In genomic region chr3:69208441-69209309, GRCm38 (mm10) we compare ENCODE assay signal across 7 mouse cellular contexts. TPM values are rescaled to one million over a fixed set of nuclear protein-coding genes. Genes with fewer than 3 reads are reported as not detected.
DNase-seq lines count a peak whose midpoint lies in the region; ATAC-seq lines count a peak whose summit lies in the region.

No protein-coding gene starts in this region.

- H3K27me3 ChIP-seq in kidney, embryonic 15.5 days = no peaks in the 10 kb centered on the region
- H3K27me3 ChIP-seq in neural tube, embryonic 14.5 days (ENCODE audit: control insufficient read depth, insufficient read depth, low read length) = no peaks in the 10 kb centered on the region

- no peak for ATAC-seq in kidney, embryonic 15.5 days (replicated peaks; ENCODE audit: low FRiP score)
- ATAC-seq in neural tube, embryonic 14.5 days (ENCODE audit: low read depth) = peak; percentile 66; the same call in 1 of the 2 replicates

- H3K36me3 ChIP-seq in kidney, embryonic 15.5 days = no peaks in the 10 kb centered on the region
- no peaks in the 10 kb centered on the region for H3K36me3 ChIP-seq in neural tube, embryonic 14.5 days (ENCODE audit: control insufficient read depth, insufficient read depth, low read length)

- H3K27ac ChIP-seq in kidney, embryonic 15.5 days = no peak overlapping the region
- no peak overlapping the region for H3K27ac ChIP-seq in neural tube, embryonic 14.5 days (ENCODE audit: low read depth, low read length)

- H3K4me3 ChIP-seq in kidney, embryonic 15.5 days (replicated peaks) = no peak overlapping the region
- H3K4me3 ChIP-seq in neural tube, embryonic 14.5 days (ENCODE audit: low read depth, low read length) = no peak overlapping the region

- H3K4me1 ChIP-seq in kidney, embryonic 15.5 days = peaks cover 8% of the 10 kb centered on the region
- H3K4me1 ChIP-seq in neural tube, embryonic 14.5 days (ENCODE audit: control insufficient read depth, insufficient read depth, low read length) = no peaks in the 10 kb centered on the region

- 61% methylated on average over 12 of the region's 12 CpGs for WGBS in kidney, embryonic 15.5 days
- WGBS in neural tube, embryonic 14.5 days = 73% methylated on average over 12 of the region's 12 CpGs

- no peak overlapping the region for H3K4me2 ChIP-seq in kidney, embryonic 15.5 days
- H3K4me2 ChIP-seq in neural tube, embryonic 14.5 days (ENCODE audit: low read depth, low read length) = no peak overlapping the region

- H3K9me3 ChIP-seq in kidney, embryonic 15.5 days (replicated peaks) = no peaks in the 10 kb centered on the region
- no peaks in the 10 kb centered on the region for H3K9me3 ChIP-seq in neural tube, embryonic 14.5 days (ENCODE audit: control insufficient read depth, low read length)

- DNase-seq in kidney, postnatal 10 days = peak; percentile 39
- DNase-seq in ES-CJ7 (ENCODE audit: low read depth, low spot score) = peak; percentile 77
- DNase-seq in brain, adult 2 months (ENCODE audit: low read depth, low spot score) = peak; percentile 53
- peak; percentile 73 for DNase-seq in induced T-regulatory cell, adult 2 months (ENCODE audit: low read depth)
- no peak for DNase-seq in c-Kit-positive CD71-positive TER-119-positive erythroid progenitor cells, embryonic 14.5 days (ENCODE audit: low spot score)

- no peak overlapping the region for H3K9ac ChIP-seq in kidney, embryonic 15.5 days
- H3K9ac ChIP-seq in neural tube, embryonic 14.5 days (replicated peaks; ENCODE audit: low read depth, low read length) = no peak overlapping the region

RNA-seq across cellular contexts. Expression of gene Arl14, which starts 13.5 kb away (rescaled TPM):
- polyA plus RNA-seq in kidney, embryonic 15.5 days (2015; fragmentation: Nextera tagmentation; extraction: Ambion mirVana) = 0.14 and 0.26 TPM in 2 replicates
- not detected in 2 replicates for polyA plus RNA-seq in neural tube, embryonic 14.5 days (2014; fragmentation: Nextera tagmentation; extraction: Ambion mirVana)
